Mouse (Mus musculus) adrenal gland, postnatal 4 days (tissue): ENCODE measurements around the gene Brd2. TPM values are rescaled to one million over a fixed set of nuclear protein-coding genes. Genes with fewer than 3 reads are reported as not detected.
"Not testable (repeated sequence)": the region's sequence is repeated elsewhere in the genome, so short reads cannot be mapped to it uniquely, and the experiment has no call there.

Experiments
- DNase-seq, 2 experiments: peaks; one replicate each; pipeline ENCODE4 v3.0.0; 2021 to 2022; ENCODE audit warnings: low spot score in 2 of 2, mixed read lengths in 2 of 2
- long read RNA-seq, 2 experiments: library from polyadenylated mRNA; stranded (forward); transcript quantifications; one replicate each; pipeline ENCODE4 v2.0.0; 2021
- total RNA-seq, 2 experiments: library from RNA; stranded (reverse); gene quantifications; 2 replicates each; pipeline ENCODE4 v1.2.3; 2021

The Brd2 gene
- 100 to 1,000 TPM; 225 to 226 TPM for total RNA-seq
- long read RNA-seq, experiment 1, partial matches to known transcripts, result 3 of 84 reads
- long read RNA-seq, experiment 1, other reads (novel, unspliced or antisense), result 81 of 84 reads
- long read RNA-seq, experiment 2, partial matches to known transcripts, result 19 of 67 reads
- long read RNA-seq, experiment 2, other reads (novel, unspliced or antisense), result 47 of 67 reads

DNA sequence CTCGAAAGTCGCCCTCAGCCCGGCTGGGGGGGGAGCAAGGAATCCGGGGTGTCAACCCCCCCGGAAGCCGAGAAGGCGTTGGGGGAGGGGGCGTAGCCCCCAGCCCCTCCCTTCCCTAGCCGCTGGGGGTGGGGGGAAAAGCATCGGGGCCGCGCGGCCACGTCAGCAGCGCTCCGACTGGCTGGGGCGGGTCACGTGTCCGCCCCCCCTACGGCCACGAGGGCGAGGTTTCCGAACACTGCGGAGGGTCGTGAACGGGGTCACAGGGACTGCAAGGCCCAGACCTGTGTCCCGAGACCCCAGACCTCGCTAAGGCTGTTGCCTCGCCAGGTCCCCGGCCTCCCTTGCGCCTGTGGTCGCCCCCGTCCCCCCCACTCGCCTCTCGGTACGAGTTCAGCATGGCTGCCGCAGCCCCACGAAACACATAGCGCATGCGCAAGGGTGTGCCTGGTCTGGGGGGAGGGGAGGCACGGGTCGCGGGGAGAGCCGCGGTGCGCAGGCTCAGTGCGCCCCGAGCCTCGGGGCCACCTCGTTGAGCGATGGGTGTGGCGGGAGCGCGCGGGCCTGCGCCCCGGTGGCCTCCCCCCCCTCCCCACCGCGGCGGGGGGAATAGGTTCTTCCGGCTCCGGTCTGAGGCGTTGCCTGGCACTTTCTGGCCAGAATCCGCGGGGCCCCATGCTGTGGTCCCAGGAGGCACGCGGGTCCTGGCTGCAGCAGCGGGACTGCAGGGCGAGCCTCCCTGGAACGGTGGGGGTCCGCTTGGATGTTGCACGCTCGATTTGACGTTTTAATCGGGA, at the start of gene Brd2:
Gene Brd2, minus strand, starts transcription at position 447 of the 797 bp plus-strand sequence.
- peak; percentile 98 for DNase-seq

GRCm38 (mm10) chr17:34170877-34171498, 48.6 kb upstream of the Brd2 start:
- peak; percentile 51 to 66 for DNase-seq

- DNase-seq, result no peak
Observed at GRCm38 (mm10) chr17:34170487-34170876, 48.0 kb upstream of the Brd2 start.

DNA sequence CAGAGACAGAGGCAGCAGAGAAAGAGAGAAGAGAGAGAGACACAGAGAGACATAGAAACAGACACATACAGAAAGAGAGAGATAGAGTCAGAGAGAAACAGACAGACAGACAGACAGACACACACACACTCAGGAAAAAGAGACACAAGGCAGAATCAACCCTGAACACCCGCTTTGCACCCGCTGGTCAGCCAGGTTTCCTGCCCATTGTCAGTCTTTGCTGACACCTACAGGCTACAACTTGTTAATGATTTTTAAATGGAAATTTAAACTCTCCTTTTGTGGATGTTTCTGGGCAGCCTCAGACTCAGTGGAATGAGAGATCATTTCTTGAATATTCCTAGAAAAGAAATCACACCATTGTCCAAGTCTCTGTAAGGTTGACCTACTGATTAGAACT, 46.8 kb upstream of the Brd2 start:
- DNase-seq, result no peak

GRCm38 (mm10) chr17:34165033-34165730, 42.7 kb upstream of the Brd2 start:
- DNase-seq, result no peak

DNA sequence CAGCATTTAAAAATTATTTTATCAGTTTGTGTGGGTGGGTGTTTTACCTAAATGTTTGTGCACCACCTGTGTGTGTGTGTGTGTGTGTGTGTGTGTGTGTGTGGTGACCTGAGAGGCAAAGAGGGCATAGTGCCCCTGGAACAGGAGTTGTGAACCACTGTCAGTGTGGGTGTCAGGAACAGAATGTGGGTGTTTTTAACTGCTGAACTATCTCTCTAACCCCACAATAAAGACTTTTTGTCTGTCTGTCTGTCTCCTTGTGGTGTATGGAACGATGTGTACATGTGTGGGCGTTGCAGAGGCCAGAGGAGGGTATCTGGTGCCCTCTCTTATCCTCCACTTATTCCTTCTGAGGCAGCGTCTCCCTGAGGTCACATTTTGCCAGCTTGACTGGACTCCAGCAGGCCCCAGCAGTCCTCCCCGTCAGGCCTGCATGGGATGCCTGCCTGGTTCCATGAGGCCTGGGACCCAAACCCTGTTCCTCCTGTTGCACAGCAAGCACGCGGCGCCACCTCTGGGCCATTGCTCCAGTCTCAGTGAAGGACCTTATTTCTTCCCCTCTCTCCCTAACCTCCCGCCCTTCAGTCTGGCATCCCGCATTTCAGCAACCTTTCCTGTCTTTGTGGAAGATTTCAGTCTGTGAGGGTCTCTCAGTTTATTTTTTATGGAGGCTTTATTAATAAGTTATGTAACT, 41.9 kb upstream of the Brd2 start:
- no peak for DNase-seq

GRCm38 (mm10) chr17:34155534-34155933, 33.1 kb upstream of the Brd2 start:
- no peak for DNase-seq

DNA sequence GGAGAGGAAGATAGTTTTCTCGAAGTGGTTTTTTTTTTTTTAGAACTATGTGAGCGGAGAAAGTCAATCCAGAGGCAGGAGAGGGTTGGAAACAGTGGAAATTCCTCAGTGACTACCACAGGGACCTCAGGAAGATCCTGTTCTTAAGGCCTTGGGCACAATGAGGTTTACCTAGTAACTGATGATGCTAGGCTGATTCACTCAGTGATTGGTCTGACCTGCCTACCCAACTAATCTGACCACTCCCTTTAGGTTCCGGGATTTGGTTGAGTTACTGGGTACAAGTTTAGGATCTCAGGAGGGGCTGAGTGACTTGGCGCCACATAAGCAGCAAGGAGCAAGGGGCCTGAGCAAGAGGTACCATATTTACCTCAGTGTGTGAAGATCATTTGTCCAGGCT, 30.5 kb upstream of the Brd2 start, which contains the start of gene H2-DMb1:
Gene H2-DMb1, plus strand, starts transcription at position 150 of the 400 bp plus-strand sequence.
- no peak for DNase-seq

GRCm38 (mm10) chr17:34144960-34145371, 22.5 kb upstream of the Brd2 start:
- DNase-seq, result no peak

DNA sequence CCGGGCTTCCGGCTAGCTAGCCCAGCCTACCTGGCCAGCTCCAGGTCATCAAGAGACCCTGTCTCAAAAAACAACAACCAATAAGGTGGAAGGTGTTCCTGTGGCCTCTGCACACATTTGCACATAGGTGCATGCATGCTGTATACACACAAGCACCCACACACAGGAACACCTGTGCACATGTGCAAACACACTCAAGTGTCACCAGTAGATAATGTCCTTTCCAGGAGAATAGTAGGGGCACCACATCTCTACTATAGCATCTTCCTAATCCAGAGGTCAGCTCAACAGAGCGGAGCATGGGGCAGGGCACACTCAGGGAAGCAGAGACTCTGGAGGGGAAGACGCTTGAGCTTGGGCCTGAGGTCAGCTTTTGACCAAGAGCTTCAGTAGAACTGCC, 21.8 kb upstream of the Brd2 start:
- not testable (repeated sequence) for DNase-seq

GRCm38 (mm10) chr17:34143461-34143860, 21.0 kb upstream of the Brd2 start:
- DNase-seq, result no peak

DNA sequence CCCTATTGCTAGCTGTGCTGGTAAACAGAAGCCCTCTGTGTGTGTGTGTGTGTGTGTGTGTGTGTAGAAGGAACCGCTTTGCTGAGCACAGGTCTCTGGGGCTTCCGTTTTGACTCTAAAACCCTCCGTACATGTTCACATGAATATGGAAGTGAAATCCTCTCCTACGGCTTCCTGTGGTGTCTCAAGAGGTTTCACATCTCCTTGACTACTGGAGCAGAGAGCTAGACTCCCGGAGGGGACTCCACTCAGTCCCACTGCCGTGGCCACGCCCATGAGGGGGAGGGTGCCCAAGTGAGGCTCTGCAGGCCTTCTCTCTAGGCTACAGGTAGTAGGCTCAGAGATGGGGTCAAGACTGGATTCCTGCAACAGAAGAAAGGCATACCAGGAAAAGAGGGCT, 20.6 kb upstream of the Brd2 start, which contains the start of gene H2-DMb2:
Gene H2-DMb2, plus strand, starts transcription at position 275 of the 400 bp plus-strand sequence.
- DNase-seq, result no peak

GRCm38 (mm10) chr17:34142456-34143010, 20.1 kb upstream of the Brd2 start:
- no peak for DNase-seq

GRCm38 (mm10) chr17:34141448-34141847, 19.0 kb upstream of the Brd2 start:
- DNase-seq, result no peak

GRCm38 (mm10) chr17:34140240-34140639, 17.8 kb upstream of the Brd2 start:
- DNase-seq, result no peak

DNA sequence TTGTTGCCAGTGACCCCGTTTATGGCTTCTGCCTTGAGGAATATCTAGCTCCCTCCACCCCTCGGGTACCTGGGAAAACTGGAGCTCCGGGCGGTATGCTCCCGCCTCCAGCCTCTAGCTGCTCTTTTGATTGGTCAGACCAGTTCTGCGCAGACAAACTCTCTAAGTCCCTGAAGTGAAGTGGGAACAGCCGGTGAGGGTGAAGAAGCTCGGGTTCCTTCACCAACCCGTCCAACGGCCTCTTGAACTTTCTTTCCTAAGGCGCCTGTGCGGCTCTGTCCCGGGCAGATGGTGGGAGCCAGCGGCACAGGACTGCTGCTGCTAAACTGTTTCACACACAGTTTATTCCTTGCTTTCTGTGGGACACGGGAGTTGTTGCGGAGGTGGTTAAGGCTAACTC, 17.0 kb upstream of the Brd2 start:
- DNase-seq, result no peak

- DNase-seq, result no peak
Observed at GRCm38 (mm10) chr17:34138655-34139054, 16.2 kb upstream of the Brd2 start.

DNA sequence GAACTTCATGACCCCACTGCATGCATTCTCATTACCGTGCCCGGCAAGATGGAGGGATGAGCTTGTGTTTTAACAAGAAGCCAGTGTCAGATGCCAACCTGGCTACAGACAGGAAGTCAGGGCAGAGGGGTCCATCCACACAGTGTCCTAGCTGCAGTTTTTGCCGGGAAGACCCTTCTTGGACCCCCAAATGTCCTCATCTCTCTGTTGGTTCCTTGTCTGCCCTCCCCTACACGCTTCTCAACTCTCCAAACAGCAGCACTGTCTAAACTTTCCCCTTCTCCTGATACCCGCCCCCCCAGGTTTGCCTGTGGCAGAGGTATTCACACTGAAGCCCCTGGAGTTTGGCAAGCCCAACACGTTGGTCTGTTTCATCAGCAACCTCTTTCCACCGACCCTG, 15.2 kb upstream of the Brd2 start:
- DNase-seq, result no peak

GRCm38 (mm10) chr17:34135297-34136224, 13.1 kb upstream of the Brd2 start:
- peak; percentile 98 for DNase-seq
